Mouse (Mus musculus) R1 (cell line): ENCODE data around the gene Vmn1r19.
"Not testable (repeated sequence)": the region's sequence is repeated elsewhere in the genome, so short reads cannot be mapped to it uniquely, and the experiment has no call there.

Experiments
- DNase-seq: peaks from one replicate; pipeline ENCODE4 v3.0.0-alpha.2; 2018; ENCODE audit warnings: low read depth, low spot score

Gene Vmn1r19

GRCm38 (mm10) chr6:57403480-57403879, at the start of gene Vmn1r19:
Vmn1r19 (plus strand) TSS chr6:57403780.
- DNase-seq = not testable (repeated sequence)

- no peak for DNase-seq
Observed at GRCm38 (mm10) chr6:57356864-57357263, 46.7 kb upstream of the Vmn1r19 start.

GRCm38 (mm10) chr6:57363627-57364026, 40.0 kb upstream of the Vmn1r19 start, which contains the start of gene Vmn1r17:
Vmn1r17 (minus strand) TSS chr6:57363727.
- no peak for DNase-seq

- DNase-seq = not testable (repeated sequence)
Observed at GRCm38 (mm10) chr6:57365866-57366265, 37.7 kb upstream of the Vmn1r19 start.

GRCm38 (mm10) chr6:57367496-57367895, 36.1 kb upstream of the Vmn1r19 start:
- no peak for DNase-seq

GRCm38 (mm10) chr6:57395683-57396082, 7.9 kb upstream of the Vmn1r19 start, which contains the start of gene Vmn1r18:
Vmn1r18 (minus strand) TSS chr6:57395783.
- DNase-seq = no peak

GRCm38 (mm10) chr6:57428630-57429029, 25.1 kb downstream of the Vmn1r19 start, which contains the start of gene Vmn1r20:
Vmn1r20 (plus strand) TSS chr6:57428930.
- DNase-seq = no peak

GRCm38 (mm10) chr6:57431196-57431595, 27.6 kb downstream of the Vmn1r19 start:
- DNase-seq = no peak
